Mouse (Mus musculus) G1E (cell line): ENCODE data around the gene Ppm1b. TPM values are rescaled to one million over a fixed set of nuclear protein-coding genes. Genes with fewer than 3 reads are reported as not detected.

Source experiments
- ATAC-seq: 2 replicates; pipeline ENCODE4 v1.8.0; 2016; ENCODE audit warnings: mild to moderate bottlenecking; ENCODE audit not compliant: insufficient number of reproducible peaks, poor library complexity, low FRiP score, severe bottlenecking; ENCODE audit errors: extremely low read depth
- DNase-seq: peaks from one replicate; pipeline ENCODE4 v3.0.0; 2012; ENCODE audit warnings: low spot score
- H3K27me3 ChIP-seq: 2 replicates; pipeline ENCODE4 v1.6.1; 2012; ENCODE audit warnings: mild to moderate bottlenecking, low read length, inconsistent platforms; ENCODE audit not compliant: insufficient read depth
- H3K36me3 ChIP-seq: replicated peaks from 2 replicates; pipeline ENCODE3; 2012; ENCODE audit warnings: mild to moderate bottlenecking, inconsistent platforms
- H3K4me1 ChIP-seq: 2 replicates; pipeline ENCODE4 v1.6.1; 2012; ENCODE audit warnings: low read depth, low read length, inconsistent platforms, mixed read lengths; ENCODE audit not compliant: insufficient read depth
- H3K4me3 ChIP-seq: 2 replicates; pipeline ENCODE4 v1.5.1; 2012; ENCODE audit warnings: low read depth, mild to moderate bottlenecking, inconsistent platforms, low read length, moderate library complexity, mixed read lengths
- H3K9me3 ChIP-seq: replicated peaks from 2 replicates; pipeline ENCODE4 v1.6.1; 2012; ENCODE audit warnings: inconsistent platforms
- CTCF ChIP-seq: IDR thresholded peaks from 2 replicates; pipeline ENCODE4 v1.5.1; 2012; ENCODE audit warnings: low read depth, low read length, inconsistent platforms, mixed read lengths
- GATA1 ChIP-seq: IDR thresholded peaks from 2 replicates; pipeline ENCODE4 v1.6.1; 2012; ENCODE audit warnings: borderline replicate concordance, low read length, inconsistent platforms, mixed read lengths
- GATA2 ChIP-seq: IDR thresholded peaks from 2 replicates; pipeline ENCODE4 v1.6.1; 2012; ENCODE audit warnings: low read depth, low read length, inconsistent platforms, borderline replicate concordance
- POLR2AphosphoS5 ChIP-seq: IDR thresholded peaks from 2 replicates; pipeline ENCODE4 v1.6.1; 2012; ENCODE audit warnings: low read depth, low read length, inconsistent platforms; ENCODE audit not compliant: insufficient replicate concordance
- TAL1 ChIP-seq: conservative IDR thresholded peaks from 2 replicates; pipeline ENCODE4 v1.6.1; 2012; ENCODE audit warnings: low read depth, low read length, inconsistent platforms, mixed read lengths
- polyA plus RNA-seq: library from polyadenylated mRNA; stranded (reverse); fragments of >175 nt; gene quantifications from 2 replicates; pipeline ENCODE4 v1.2.3, GENCODE M21; 2012
- total RNA-seq, 2 experiments: library from RNA; stranded (forward) in 1 of 2; stranded (reverse) in 1 of 2; fragments of 200-1000 nt in 1 of 2; fragments of >200 nt in 1 of 2; fragmentation: Nextera tagmentation in 1 of 2; gene quantifications; 2 replicates each; pipeline ENCODE4 v1.2.3; 2014 to 2017

The Ppm1b gene
- total and polyA plus RNA-seq, 3 experiments, result 28.5 to 145 (median 99.2) TPM

DNA sequence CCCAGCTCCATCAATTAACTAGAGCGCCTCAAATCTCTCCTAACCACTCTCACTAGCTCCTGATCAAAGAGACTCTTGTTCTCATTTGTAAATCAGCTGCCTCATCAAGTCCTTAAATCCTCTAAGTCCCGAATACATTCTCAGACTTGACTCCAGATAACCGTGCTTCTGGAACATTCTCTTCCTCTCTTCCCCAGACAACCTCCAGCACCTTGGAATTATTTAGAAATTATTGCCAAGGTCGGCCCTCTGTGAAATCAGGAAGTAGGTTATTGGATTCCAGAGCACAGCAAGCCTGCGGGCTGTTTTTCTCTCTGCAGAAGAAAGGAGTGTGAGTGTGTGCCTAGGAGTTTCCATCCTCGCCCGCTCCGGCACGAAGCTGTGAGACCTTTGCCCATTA, 20.2 kb upstream of the Ppm1b start:
- Histone ChIP-seq H3K4me3 (no peak overlapping the region), H3K4me1 (peaks cover 18% of the 10 kb centered on the region), H3K9me3 (peaks cover 7% of the 10 kb centered on the region; the same call in 1 of the 2 replicates), H3K27me3 (no peaks in the 10 kb centered on the region), H3K36me3 (no peaks in the 10 kb centered on the region)
- TF ChIP-seq CTCF (no peak), TAL1 (no peak), GATA1 (no peak), GATA2 (no peak), POLR2AphosphoS5 (no peak)
- ATAC-seq, result no peak
- DNase-seq, result no peak

DNA sequence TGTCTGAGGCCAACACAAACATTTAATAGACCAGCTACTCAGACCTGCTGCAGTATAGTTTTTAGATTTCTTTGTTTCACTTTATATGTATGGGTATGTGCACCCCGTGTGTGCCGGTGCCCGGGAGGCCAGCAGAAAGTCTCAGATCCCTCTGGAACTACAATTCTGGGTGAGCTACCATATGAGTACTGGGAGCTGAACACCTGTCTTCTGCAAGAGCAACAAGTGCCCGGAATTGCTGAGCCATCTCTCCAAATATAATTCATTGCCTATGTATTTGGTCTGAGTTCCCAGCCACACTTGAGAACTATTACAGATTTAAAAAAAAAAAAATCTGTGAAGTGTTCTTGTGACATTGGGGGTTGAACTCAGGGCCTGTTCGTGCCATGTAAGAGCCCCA, 19.7 kb upstream of the Ppm1b start:
- peaks cover 23% of the 10 kb centered on the region for H3K4me1 ChIP-seq
- DNase-seq (no peak), ATAC-seq (no peak)
- TF ChIP-seq GATA2 (no peak), TAL1 (no peak), POLR2AphosphoS5 (no peak), CTCF (no peak), GATA1 (no peak)
- no peaks in the 10 kb centered on the region for H3K27me3 ChIP-seq
- H3K9me3 ChIP-seq, result peaks cover 7% of the 10 kb centered on the region; the same call in 1 of the 2 replicates
- H3K36me3 ChIP-seq, result no peaks in the 10 kb centered on the region
- no peak overlapping the region for H3K4me3 ChIP-seq

DNA sequence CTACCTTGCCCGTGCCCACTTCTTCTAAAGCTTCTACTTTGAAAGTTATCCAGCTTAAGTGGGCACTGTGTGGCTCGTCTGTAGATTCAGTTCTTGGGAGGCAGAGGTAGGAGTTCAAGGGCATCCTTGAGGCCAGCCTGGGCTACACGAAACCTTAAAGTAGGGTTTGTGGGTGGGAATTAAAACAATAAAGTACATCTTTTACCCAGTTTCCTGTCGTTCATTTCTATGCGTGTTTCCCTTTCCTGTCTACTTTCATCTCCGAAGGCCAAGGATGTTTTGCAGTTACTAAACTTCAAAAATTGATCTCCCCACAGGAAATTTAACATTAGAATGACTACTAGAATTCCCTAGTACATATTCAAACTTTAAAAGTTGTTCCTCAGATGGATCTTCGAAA, 19.3 kb upstream of the Ppm1b start:
- ATAC-seq (no peak), DNase-seq (no peak)
- Histone ChIP-seq H3K9me3 (peaks cover 6% of the 10 kb centered on the region; the same call in 1 of the 2 replicates), H3K4me1 (peaks cover 26% of the 10 kb centered on the region), H3K4me3 (no peak overlapping the region), H3K36me3 (no peaks in the 10 kb centered on the region), H3K27me3 (no peaks in the 10 kb centered on the region)
- TF ChIP-seq GATA1 (no peak), CTCF (no peak), TAL1 (no peak), GATA2 (no peak), POLR2AphosphoS5 (no peak)

DNA sequence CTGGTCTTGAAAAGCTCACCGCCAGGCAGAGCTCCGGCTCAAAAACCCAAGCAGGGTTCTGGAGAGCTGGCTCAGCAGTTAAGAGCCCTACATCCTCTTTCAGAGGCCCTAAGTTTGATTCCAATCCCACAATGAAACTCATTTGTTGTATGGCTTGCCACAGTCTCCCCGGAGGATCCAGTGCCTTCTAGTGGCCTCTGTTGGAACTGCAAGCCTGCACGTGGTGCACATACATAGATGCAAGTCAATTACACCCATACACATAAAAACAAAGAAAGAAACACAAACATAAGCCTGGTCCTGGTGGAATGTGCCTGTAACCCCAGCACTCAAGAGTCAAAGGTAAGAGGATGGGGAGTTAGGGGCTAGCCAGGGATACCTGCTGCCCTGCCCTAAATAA, 18.3 kb upstream of the Ppm1b start:
- TF ChIP-seq TAL1 (no peak), CTCF (peak; percentile 62)
- peaks cover 34% of the 10 kb centered on the region for H3K4me1 ChIP-seq
- DNase-seq, result no peak

DNA sequence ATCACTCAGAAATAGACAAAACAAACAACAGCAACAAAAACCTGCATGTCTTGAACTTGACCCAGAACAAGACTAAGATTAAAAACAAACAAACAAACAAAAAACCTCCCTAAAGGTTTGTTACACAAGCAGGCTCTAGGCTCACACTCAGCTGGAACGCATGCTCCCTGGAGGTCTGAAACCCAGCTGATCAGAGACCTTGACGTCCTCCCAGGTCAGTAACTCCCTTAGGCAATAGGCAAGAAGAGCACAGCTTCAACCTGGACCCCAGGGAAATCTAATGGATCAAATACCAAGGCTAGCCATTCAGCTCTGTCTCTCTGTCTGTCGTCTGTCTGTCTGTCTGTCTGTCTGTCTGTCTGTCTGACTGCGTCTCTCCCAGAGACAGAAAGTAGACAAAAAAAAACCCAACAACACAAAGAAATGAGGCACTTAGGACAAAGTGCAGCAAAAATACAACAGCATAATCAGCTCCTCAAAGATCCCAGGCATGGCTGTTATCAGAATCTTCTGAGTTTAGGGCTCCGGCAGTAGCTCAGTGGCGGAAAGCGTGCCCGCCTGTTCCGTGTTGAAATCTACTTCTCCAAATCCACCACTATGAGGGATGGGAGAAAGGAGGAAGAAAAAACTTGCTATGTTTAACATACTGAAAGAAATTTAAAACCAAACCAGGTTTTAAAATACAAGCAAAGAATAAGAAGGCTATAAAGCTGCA, 16.4 kb upstream of the Ppm1b start:
- DNase-seq (no peak), ATAC-seq (no peak)
- Histone ChIP-seq H3K4me1 (peaks cover 24% of the 10 kb centered on the region), H3K36me3 (no peaks in the 10 kb centered on the region), H3K9me3 (peaks cover 5% of the 10 kb centered on the region; the same call in 1 of the 2 replicates), H3K4me3 (no peak overlapping the region), H3K27me3 (no peaks in the 10 kb centered on the region)
- no peak for TF ChIP-seq GATA2
- no peak for TF ChIP-seq TAL1
- no peak for TF ChIP-seq CTCF
- no peak for TF ChIP-seq POLR2AphosphoS5
- TF ChIP-seq GATA1, result no peak

More for the DNA sequence above, 18.3 kb upstream of the Ppm1b start:
- H3K27me3 ChIP-seq, result no peaks in the 10 kb centered on the region
- no peaks in the 10 kb centered on the region for H3K36me3 ChIP-seq
- peaks cover 5% of the 10 kb centered on the region; the same call in 1 of the 2 replicates for H3K9me3 ChIP-seq
- no peak overlapping the region for H3K4me3 ChIP-seq
- ATAC-seq, result no peak

DNA sequence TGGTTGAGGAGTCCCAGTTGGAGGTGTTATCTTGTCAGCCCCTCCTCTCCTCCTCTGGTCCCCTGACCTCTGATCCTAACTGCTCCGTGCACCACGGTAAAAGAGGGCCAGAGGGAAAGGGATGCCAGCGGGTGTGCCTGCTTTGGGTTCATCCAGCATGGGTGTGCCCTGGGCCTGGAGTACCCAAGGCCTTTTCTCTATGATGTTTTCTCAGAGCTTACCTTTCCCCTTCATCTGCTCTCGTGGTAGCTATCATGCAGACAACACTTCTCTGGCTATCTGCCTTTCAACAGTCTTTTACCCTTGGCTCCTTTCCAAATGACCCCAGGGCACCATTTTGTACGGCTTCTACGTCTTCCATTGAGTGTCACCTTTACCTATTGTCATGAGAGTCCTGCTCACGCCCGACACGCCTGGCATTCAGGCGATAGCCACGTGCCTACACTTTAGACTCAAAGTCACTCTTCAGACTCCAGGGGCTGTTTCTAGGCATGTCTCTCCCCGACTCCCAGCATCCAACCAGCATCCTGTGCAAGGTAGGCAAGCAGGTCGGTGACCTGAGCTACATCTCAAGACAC, 15.2 kb upstream of the Ppm1b start:
- Histone ChIP-seq H3K27me3 (no peaks in the 10 kb centered on the region), H3K9me3 (peaks cover 5% of the 10 kb centered on the region; the same call in 1 of the 2 replicates), H3K36me3 (no peaks in the 10 kb centered on the region), H3K4me3 (no peak overlapping the region), H3K4me1 (peaks cover 20% of the 10 kb centered on the region)
- DNase-seq (no peak), ATAC-seq (no peak)
- TF ChIP-seq TAL1 (no peak), GATA1 (no peak), POLR2AphosphoS5 (no peak), GATA2 (no peak), CTCF (no peak)
